Mouse (Mus musculus) C2C12 (cell line): ENCODE data around the gene Olfr417. TPM values are rescaled to one million over a fixed set of nuclear protein-coding genes. Genes with fewer than 3 reads are reported as not detected.

ENCODE experiments used
- H3K27me3 ChIP-seq: one replicate; pipeline ENCODE4 v1.6.1; 2011; ENCODE audit not compliant: control insufficient read depth, insufficient read depth, insufficient read length
- H3K36me3 ChIP-seq: one replicate; pipeline ENCODE4 v1.6.1; 2011; ENCODE audit not compliant: control insufficient read depth, insufficient read depth
- H3K4me3 ChIP-seq: one replicate; pipeline ENCODE4 v1.5.1; 2011; ENCODE audit warnings: mild to moderate bottlenecking, control low read depth; ENCODE audit not compliant: poor library complexity, insufficient read depth, severe bottlenecking
- H3K79me2 ChIP-seq: one replicate; pipeline ENCODE4 v1.6.1; 2011; ENCODE audit not compliant: control insufficient read depth, insufficient read depth
- H3K79me3 ChIP-seq: one replicate; pipeline ENCODE4 v1.6.1; 2011; ENCODE audit warnings: low read depth, control low read depth
- H3ac ChIP-seq: one replicate; pipeline ENCODE3; 2011; ENCODE audit warnings: low read depth; ENCODE audit not compliant: control insufficient read depth, insufficient read length
- FOSL1 ChIP-seq: IDR thresholded peaks from one replicate; pipeline ENCODE4 v1.8.0; 2011; ENCODE audit warnings: mild to moderate bottlenecking, low read length; ENCODE audit not compliant: poor library complexity, insufficient read depth, severe bottlenecking
- MAX ChIP-seq: IDR thresholded peaks from one replicate; pipeline ENCODE4 v1.6.1; 2011; ENCODE audit warnings: mild to moderate bottlenecking, control low read depth
- MYOG ChIP-seq: IDR thresholded peaks from one replicate; pipeline ENCODE4 v1.6.1; 2011; ENCODE audit not compliant: control insufficient read depth, insufficient read length; ENCODE audit errors: extremely low read depth
- USF1 ChIP-seq: IDR thresholded peaks from one replicate; pipeline ENCODE4 v1.6.1; 2011; ENCODE audit warnings: low read depth, mild to moderate bottlenecking, control low read depth, moderate library complexity
- polyA plus RNA-seq: library from polyadenylated mRNA; unstranded; fragments of >200 nt; fragmentation: generic; extraction: Trizol; gene quantifications from one replicate; pipeline ENCODE4 v1.2.1, GENCODE M21; 2012; ENCODE audit warnings: missing spikeins

The Olfr417 gene
- polyA plus RNA-seq, 1 experiment: not detected

DNA sequence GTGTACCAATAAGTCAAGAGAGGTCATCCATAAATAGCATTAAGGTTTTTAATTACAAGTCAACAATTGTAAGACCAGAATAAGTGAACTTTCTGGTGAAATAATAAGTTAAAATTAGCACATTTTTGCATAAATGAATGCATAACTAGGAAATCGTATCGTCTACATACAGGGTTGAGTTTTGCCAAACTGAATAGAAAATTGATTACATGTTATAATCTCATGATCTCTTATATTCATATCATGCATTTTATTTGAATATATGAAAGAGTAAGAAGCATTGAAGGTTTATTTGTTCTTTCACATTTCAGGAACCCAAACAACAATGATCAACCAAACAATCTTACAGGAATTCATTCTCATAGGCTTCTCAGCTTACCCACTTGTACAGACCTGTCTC lies 25.8 kb downstream of the Olfr417 start, which contains the start of gene Olfr248:
Gene Olfr248 (plus strand): TSS at position 301 of the 400 bp plus-strand sequence.
- no peaks in the 10 kb centered on the region for H3K79me3 ChIP-seq
- no peak for TF ChIP-seq FOSL1
- H3K36me3 ChIP-seq: no peaks in the 10 kb centered on the region
- H3K27me3 ChIP-seq: no peaks in the 10 kb centered on the region
- H3ac ChIP-seq: no peak within 1 kb of the TSS
- no peaks in the 10 kb centered on the region for H3K79me2 ChIP-seq
- H3K4me3 ChIP-seq: no peak within 1 kb of the TSS

GRCm38 (mm10) chr1:174422959-174423358 lies 58.0 kb downstream of the Olfr417 start:
- H3K79me2 ChIP-seq: no peaks in the 10 kb centered on the region
- no peaks in the 10 kb centered on the region for H3K79me3 ChIP-seq
- no peaks in the 10 kb centered on the region for H3K27me3 ChIP-seq
- no peak overlapping the region for H3ac ChIP-seq
- H3K4me3 ChIP-seq: no peak overlapping the region
- H3K36me3 ChIP-seq: no peaks in the 10 kb centered on the region
- TF ChIP-seq USF1 (no peak), MAX (no peak)

- Histone ChIP-seq H3K36me3 (no peaks in the 10 kb centered on the region), H3K79me2 (no peaks in the 10 kb centered on the region), H3K27me3 (no peaks in the 10 kb centered on the region), H3K4me3 (no peak within 1 kb of the TSS), H3ac (no peak within 1 kb of the TSS), H3K79me3 (no peaks in the 10 kb centered on the region)
- TF ChIP-seq USF1 (no peak), MYOG (no peak)
Measured at GRCm38 (mm10) chr1:174423764-174424163, 58.8 kb downstream of the Olfr417 start, which contains the start of gene Olfr414. Gene Olfr414, plus strand, starts transcription at chr1:174424064.

Other genes with a start within 250 kb of the Olfr417 start
- gene Olfr231, start 244.0 kb upstream of the Olfr417 start, polyA plus RNA-seq: not detected
- gene Olfr424, start 233.6 kb upstream of the Olfr417 start, polyA plus RNA-seq: not detected
- not detected for gene Olfr420, start 209.5 kb upstream of the Olfr417 start, polyA plus RNA-seq
- not detected for gene Spta1, start 192.3 kb upstream of the Olfr417 start, polyA plus RNA-seq
- gene Olfr419, start 113.1 kb upstream of the Olfr417 start, polyA plus RNA-seq: not detected
- not detected for gene Mptx1, start 34.6 kb upstream of the Olfr417 start, polyA plus RNA-seq
- not detected for gene Olfr248, start 25.9 kb downstream of the Olfr417 start, polyA plus RNA-seq
- not detected for gene Olfr414, start 58.9 kb downstream of the Olfr417 start, polyA plus RNA-seq
- not detected for gene Olfr220, start 77.0 kb downstream of the Olfr417 start, polyA plus RNA-seq
- not detected for gene Fmn2, start 136.7 kb downstream of the Olfr417 start, polyA plus RNA-seq